Mouse (Mus musculus): ENCODE results near the gene Fam90a1b.
"Not testable (repeated sequence)": the region's sequence is repeated elsewhere in the genome, so short reads cannot be mapped to it uniquely, and the experiment has no call there.

The Fam90a1b gene

GRCm38 (mm10) chrX:94366670-94367241 is at the start of gene Fam90a1b, which contains the start of gene Apoo:
Gene Fam90a1b (minus strand): TSS chrX:94366777.
Gene Apoo (plus strand): TSS chrX:94367117.
- DNase-seq (ENCODE audit: low spot score) = peak; percentile 81

- no peak for DNase-seq (ENCODE audit: low spot score)
These were observed 42.4 kb upstream of the Fam90a1b start for GRCm38 (mm10) chrX:94408975-94409374.

- no peak for DNase-seq (ENCODE audit: low spot score)
These were observed 12.2 kb upstream of the Fam90a1b start for GRCm38 (mm10) chrX:94378734-94379133.

- no peak for DNase-seq (ENCODE audit: low spot score)
These were observed 671 bp upstream of the Fam90a1b start for GRCm38 (mm10) chrX:94367248-94367647.

GRCm38 (mm10) chrX:94366029-94366428 is 548 bp downstream of the Fam90a1b start:
- DNase-seq (ENCODE audit: low spot score) = no peak

- no peak for DNase-seq (ENCODE audit: low spot score)
These were observed 1.1 kb downstream of the Fam90a1b start for GRCm38 (mm10) chrX:94365381-94365925.

- DNase-seq (ENCODE audit: low spot score) = not testable (repeated sequence)
These were observed 22.9 kb downstream of the Fam90a1b start for GRCm38 (mm10) chrX:94343638-94344037.

GRCm38 (mm10) chrX:94321036-94321902 is 45.3 kb downstream of the Fam90a1b start:
- no peak for DNase-seq (ENCODE audit: low spot score)

Measured in ovary, postnatal 10 days (tissue).